18 mouse cellular contexts compared by ENCODE assay signal in genomic region chr4:91071263-91071662, GRCm38 (mm10).
DNase-seq lines count a peak whose midpoint lies in the region; ATAC-seq lines count a peak whose summit lies in the region.
"Had no signal": no experiment of that assay in that cellular context is flagged by ENCODE, and none has a peak within 500 bp of the region (broad histone marks: within the 10 kb centered on the region; RNA-seq: fewer than 3 reads in every experiment).

No protein-coding gene starts in this region.

- peak; percentile 97 for ATAC-seq in frontal cortex, adult (ENCODE audit: low TSS enrichment)
- ATAC-seq: activated CD4-positive, CD25-positive, alpha-beta regulatory T cell, adult 4 months; CD4-positive, CD25-positive, alpha-beta regulatory T cell, adult 4 months; Patski had no signal

- no peak for DNase-seq in frontal cortex, postnatal 25 days (ENCODE audit: low spot score in 2 of 2)
- DNase-seq in brain, adult 2 months (ENCODE audit: low read depth, low spot score) = peak; percentile 59
- DNase-seq in embryo, embryonic 10.5 days (ENCODE audit: low spot score) = no peak
- DNase-seq: adrenal gland, adult 2 months; adrenal gland, adult 8-10 months; adrenal gland, postnatal 10 days; adrenal gland, postnatal 14 days; adrenal gland, postnatal 25 days; adrenal gland, postnatal 36 days; B cell, adult 2 months; cerebellum, adult 11 months; cerebellum, adult 11-12 months; cerebellum, adult 18-20 months; cerebellum, adult 2 months had no signal
